Mouse (Mus musculus): ENCODE results near the gene Smim23. TPM values are rescaled to one million over a fixed set of nuclear protein-coding genes. Genes with fewer than 3 reads are reported as not detected.

Smim23 gene
- total RNA-seq, 1 experiment = not detected

GRCm38 (mm10) chr11:32781633-32782404 lies 42.6 kb downstream of the Smim23 start:
- Histone ChIP-seq H3K27ac (ENCODE audit: insufficient read depth, low read depth, low read length, poor library complexity, severe bottlenecking) (no peak overlapping the region), H3K4me3 (ENCODE audit: insufficient read depth in 1 of 2, low read depth in 1 of 2, low read length in 2 of 2, poor library complexity in 1 of 2, severe bottlenecking in 1 of 2) (no peak overlapping the region), H3K4me1 (ENCODE audit: control insufficient read depth in 2 of 2, insufficient read depth in 2 of 2, low read length in 2 of 2, poor library complexity in 1 of 2) (no peaks in the 10 kb centered on the region), H3K9ac (ENCODE audit: insufficient read depth, low read depth, low read length, poor library complexity, severe bottlenecking) (no peak overlapping the region), H3K9me3 (ENCODE audit: control insufficient read depth, insufficient read depth, low read depth, low read length) (no peaks in the 10 kb centered on the region), H3K36me3 (ENCODE audit: control insufficient read depth, insufficient read depth, low read length, poor library complexity, severe bottlenecking) (no peaks in the 10 kb centered on the region)
- TF ChIP-seq MAFK (IDR thresholded peaks at IDR 0.05; ENCODE audit: insufficient read depth, low read depth, low read length) = no peak
- TF ChIP-seq ZC3H11A (IDR thresholded peaks at IDR 0.05; ENCODE audit: borderline replicate concordance, low read depth, low read length) = no peak
- no peak for TF ChIP-seq HCFC1 (IDR thresholded peaks at IDR 0.05; ENCODE audit: borderline replicate concordance, insufficient read depth, low read length)
- TF ChIP-seq CHD2 (IDR thresholded peaks at IDR 0.05; ENCODE audit: low read depth, low read length) = no peak
- no peak for TF ChIP-seq ZNF384 (IDR thresholded peaks at IDR 0.05; ENCODE audit: low read depth, low read length)
- in situ Hi-C loops (cut with MboI; ENCODE audit: low sequenced_read_pairs in 2 of 2, unreplicated experiment in 2 of 2) = no loop called here
- DNase-seq (ENCODE audit: low read depth, low spot score) = no peak

- Histone ChIP-seq H3K4me1 (ENCODE audit: control insufficient read depth in 2 of 2, insufficient read depth in 2 of 2, low read length in 2 of 2, poor library complexity in 1 of 2) (no peaks in the 10 kb centered on the region), H3K36me3 (ENCODE audit: control insufficient read depth, insufficient read depth, low read length, poor library complexity, severe bottlenecking) (no peaks in the 10 kb centered on the region), H3K9me3 (ENCODE audit: control insufficient read depth, insufficient read depth, low read depth, low read length) (no peaks in the 10 kb centered on the region), H3K4me3 (ENCODE audit: insufficient read depth in 1 of 2, low read depth in 1 of 2, low read length in 2 of 2, poor library complexity in 1 of 2, severe bottlenecking in 1 of 2) (no peak overlapping the region), H3K9ac (ENCODE audit: insufficient read depth, low read depth, low read length, poor library complexity, severe bottlenecking) (no peak overlapping the region), H3K27ac (ENCODE audit: insufficient read depth, low read depth, low read length, poor library complexity, severe bottlenecking) (no peak overlapping the region)
- TF ChIP-seq MAFK (IDR thresholded peaks at IDR 0.05; ENCODE audit: insufficient read depth, low read depth, low read length) = no peak
- no peak for TF ChIP-seq CHD2 (IDR thresholded peaks at IDR 0.05; ENCODE audit: low read depth, low read length)
- TF ChIP-seq HCFC1 (IDR thresholded peaks at IDR 0.05; ENCODE audit: borderline replicate concordance, insufficient read depth, low read length) = no peak
- no peak for TF ChIP-seq ZC3H11A (IDR thresholded peaks at IDR 0.05; ENCODE audit: borderline replicate concordance, low read depth, low read length)
- no peak for TF ChIP-seq ZNF384 (IDR thresholded peaks at IDR 0.05; ENCODE audit: low read depth, low read length)
- in situ Hi-C loops (cut with MboI; ENCODE audit: low sequenced_read_pairs in 2 of 2, unreplicated experiment in 2 of 2) = no loop called here
- DNase-seq (ENCODE audit: low read depth, low spot score) = no peak
Measured at GRCm38 (mm10) chr11:32780747-32781536, 43.5 kb downstream of the Smim23 start.

- in situ Hi-C loops (cut with MboI; ENCODE audit: low sequenced_read_pairs in 2 of 2, unreplicated experiment in 2 of 2) = no loop called here
Measured at GRCm38 (mm10) chr11:32768642-32769343, 55.6 kb downstream of the Smim23 start.

More at GRCm38 (mm10) chr11:32768642-32769343, 55.6 kb downstream of the Smim23 start:
- Histone ChIP-seq H3K9me3 (ENCODE audit: control insufficient read depth, insufficient read depth, low read depth, low read length) (no peaks in the 10 kb centered on the region), H3K9ac (ENCODE audit: insufficient read depth, low read depth, low read length, poor library complexity, severe bottlenecking) (no peak overlapping the region), H3K4me1 (ENCODE audit: control insufficient read depth in 2 of 2, insufficient read depth in 2 of 2, low read length in 2 of 2, poor library complexity in 1 of 2) (peaks cover 1 to 2% of the 10 kb centered on the region in 2 experiments; a peak in 2 of 4 replicates), H3K27ac (ENCODE audit: insufficient read depth, low read depth, low read length, poor library complexity, severe bottlenecking) (no peak overlapping the region), H3K36me3 (ENCODE audit: control insufficient read depth, insufficient read depth, low read length, poor library complexity, severe bottlenecking) (no peaks in the 10 kb centered on the region), H3K4me3 (ENCODE audit: insufficient read depth in 1 of 2, low read depth in 1 of 2, low read length in 2 of 2, poor library complexity in 1 of 2, severe bottlenecking in 1 of 2) (no peak overlapping the region)
- TF ChIP-seq MAFK (IDR thresholded peaks at IDR 0.05; ENCODE audit: insufficient read depth, low read depth, low read length) (no peak), ZC3H11A (IDR thresholded peaks at IDR 0.05; ENCODE audit: borderline replicate concordance, low read depth, low read length) (peak; percentile 42; the same call in 1 of the 2 replicates)
- DNase-seq (ENCODE audit: low read depth, low spot score) = no peak

Other genes starting within 250 kb of the Smim23 start
- 37.7 and 45.8 TPM in 2 replicates for gene Fbxw11, start 181.9 kb downstream of the Smim23 start, total RNA-seq (2012; rRNA removed)